Mouse (Mus musculus) adrenal gland, adult 2 months (tissue): Measurements from ENCODE around the gene Rhox10. TPM values are rescaled to one million over a fixed set of nuclear protein-coding genes. Genes with fewer than 3 reads are reported as not detected.
"Not testable (repeated sequence)": the region's sequence is repeated elsewhere in the genome, so short reads cannot be mapped to it uniquely, and the experiment has no call there.

Experiments
- DNase-seq: peaks from one replicate; pipeline ENCODE4 v3.0.0; 2021
- long read RNA-seq: library from polyadenylated mRNA; stranded (forward); transcript quantifications from one replicate; pipeline ENCODE4 v2.0.0, GENCODE M21; 2021
- polyA plus RNA-seq: library from polyadenylated mRNA; depleted of rRNA; stranded (reverse); fragments of >200 nt; gene quantifications from 2 replicates; pipeline ENCODE4 v1.2.3, GENCODE M21; 2012; rRNA removed
- total RNA-seq, 2 experiments: library from RNA; stranded (reverse); gene quantifications; 2 replicates each; pipeline ENCODE4 v1.2.3; 2021

Rhox10 gene
- total RNA-seq (not detected), polyA plus RNA-seq (not detected in 2 replicates)
- long read RNA-seq = 0 reads

DNA sequence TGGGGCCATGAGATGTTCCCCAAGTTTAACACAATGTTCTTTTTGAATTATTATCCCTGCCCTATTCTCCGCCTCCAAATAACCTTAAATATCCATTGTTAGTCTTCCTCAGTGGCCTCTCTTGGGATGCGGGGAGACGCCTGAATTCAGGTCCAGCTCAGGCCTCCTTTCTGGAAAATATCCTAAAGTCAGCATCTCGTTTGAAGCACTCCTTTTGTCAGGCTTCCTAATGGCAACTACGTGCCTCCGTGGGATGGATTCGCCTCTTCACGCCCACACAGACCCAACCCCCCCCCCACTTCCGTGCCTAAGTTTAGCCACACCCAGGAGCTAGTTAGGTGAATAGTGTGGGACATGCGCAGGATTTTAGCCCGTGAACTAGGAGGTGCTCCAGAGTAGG, at the start of gene Rhox10:
TSS of gene Rhox10 (plus strand) at position 301 of the 400 bp plus-strand sequence.
- no peak for DNase-seq

DNA sequence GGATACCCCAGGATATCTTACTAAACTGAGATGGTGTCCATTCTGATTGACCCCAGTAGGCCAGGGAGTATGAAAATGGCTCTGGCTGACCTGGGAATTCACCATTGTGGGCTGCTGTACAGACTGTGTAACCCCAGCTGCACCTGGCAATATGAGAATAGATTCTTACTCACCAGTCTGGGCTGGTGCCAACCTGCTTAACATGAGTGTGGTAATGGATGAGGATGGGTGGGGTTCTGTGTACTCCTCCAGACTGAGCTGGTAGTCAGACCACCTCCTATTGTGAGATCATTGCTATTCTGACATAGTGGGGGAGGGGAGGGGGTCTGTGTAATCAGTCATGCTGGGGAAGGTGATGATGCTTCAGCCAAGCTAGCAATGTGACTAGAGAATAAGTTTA, 47.7 kb upstream of the Rhox10 start, which contains the start of gene Btg1-ps1:
TSS of gene Btg1-ps1 (minus strand) at position 219 of the 400 bp plus-strand sequence.
- DNase-seq = not testable (repeated sequence)

DNA sequence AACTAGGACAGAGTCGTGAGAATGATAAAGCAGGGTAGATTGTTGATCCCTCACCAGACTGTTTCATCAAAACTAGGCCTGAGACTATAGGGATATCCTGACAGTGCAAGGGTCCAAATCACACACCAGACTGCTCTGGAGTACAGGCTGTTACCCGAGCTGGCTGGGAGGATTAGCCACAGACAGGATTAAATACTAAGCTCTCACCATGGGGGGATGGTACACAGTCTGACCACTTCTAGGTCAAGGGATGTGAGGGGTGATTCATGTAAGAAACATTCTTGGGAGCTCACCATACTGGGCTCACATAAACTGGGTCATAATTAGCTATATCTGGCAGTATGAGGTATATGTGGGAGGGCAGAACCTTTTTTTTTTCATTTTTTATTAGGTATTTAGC, 32.4 kb upstream of the Rhox10 start:
- no peak for DNase-seq

DNA sequence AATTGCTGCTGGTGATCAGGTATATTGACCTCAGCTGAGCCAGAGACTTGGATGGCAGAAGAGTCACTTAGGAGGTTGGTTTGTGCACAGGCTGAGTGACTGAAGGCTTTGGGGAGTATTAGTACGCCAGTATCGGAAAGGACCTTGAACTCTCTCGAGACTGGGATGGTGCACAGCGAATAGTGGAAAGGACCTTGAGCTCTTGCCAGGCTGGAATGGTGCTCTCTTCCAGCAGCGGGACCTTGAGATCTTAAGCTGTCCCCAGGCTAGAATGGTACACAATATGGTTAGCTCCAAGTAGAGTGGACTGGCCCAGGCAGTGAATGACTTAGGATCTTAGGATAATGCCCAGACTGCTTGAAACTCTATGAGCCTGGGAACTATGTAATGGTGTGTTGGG, 26.6 kb upstream of the Rhox10 start:
- peak; percentile 54 for DNase-seq

DNA sequence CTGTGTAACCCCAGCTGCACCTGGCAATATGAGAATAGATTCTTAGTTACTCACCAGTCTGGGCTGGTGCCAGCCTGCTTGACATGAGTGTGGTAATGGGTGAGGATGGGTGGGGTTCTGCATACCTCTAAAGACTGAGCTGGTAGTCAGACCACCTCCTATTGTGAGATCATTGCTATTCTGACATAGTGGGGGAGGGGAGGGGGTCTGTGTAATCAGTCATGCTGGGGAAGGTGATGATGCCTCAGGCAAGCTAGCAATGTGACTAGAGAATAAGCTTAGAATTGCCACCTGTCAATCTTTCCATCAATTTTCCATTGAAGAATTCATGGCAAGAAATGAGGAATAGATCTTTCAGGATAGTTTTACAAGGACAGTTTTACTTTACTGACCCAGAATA, 23.3 kb upstream of the Rhox10 start, which contains the start of gene Btg1-ps2:
TSS of gene Btg1-ps2 (minus strand) at position 101 of the 400 bp plus-strand sequence.
- DNase-seq = not testable (repeated sequence)

DNA sequence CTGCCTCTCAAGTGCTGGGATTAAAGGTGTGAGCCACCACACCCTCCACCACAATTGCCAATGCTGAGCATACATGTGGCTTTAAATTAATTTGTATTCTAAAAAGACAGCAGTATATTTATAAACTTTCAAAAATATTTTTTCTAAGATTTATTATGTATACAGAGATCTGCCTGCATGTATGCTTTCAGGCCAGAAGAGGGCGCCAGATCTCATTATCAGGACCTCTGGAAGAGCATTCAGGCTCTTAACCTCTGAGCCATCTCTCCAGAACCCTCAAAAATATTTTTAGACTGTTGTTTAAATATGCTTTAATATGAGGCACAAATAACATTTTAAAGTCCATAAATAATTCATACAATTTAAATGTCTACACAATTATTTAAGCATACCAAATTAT, 4.7 kb upstream of the Rhox10 start:
- no peak for DNase-seq

DNA sequence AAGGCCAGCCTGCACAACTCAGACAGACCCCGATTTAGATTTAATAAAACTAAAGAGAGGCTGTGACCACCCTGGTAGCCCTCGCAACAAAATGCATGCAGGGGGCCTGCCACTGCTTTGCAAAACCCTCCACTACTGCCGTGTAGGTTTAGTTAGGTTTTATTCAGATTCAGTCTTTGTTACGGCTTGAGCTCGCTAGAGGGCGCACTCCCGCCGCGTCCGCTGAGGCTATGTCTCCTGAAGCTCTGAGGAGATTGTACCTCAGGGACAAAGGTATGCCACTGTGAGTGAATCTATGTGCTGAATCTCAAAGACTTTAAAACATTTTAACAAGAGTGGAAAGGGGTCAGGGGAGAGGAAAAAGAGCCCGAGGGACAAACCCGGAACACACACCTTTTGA, 18.0 kb downstream of the Rhox10 start:
- DNase-seq = peak; percentile 52

DNA sequence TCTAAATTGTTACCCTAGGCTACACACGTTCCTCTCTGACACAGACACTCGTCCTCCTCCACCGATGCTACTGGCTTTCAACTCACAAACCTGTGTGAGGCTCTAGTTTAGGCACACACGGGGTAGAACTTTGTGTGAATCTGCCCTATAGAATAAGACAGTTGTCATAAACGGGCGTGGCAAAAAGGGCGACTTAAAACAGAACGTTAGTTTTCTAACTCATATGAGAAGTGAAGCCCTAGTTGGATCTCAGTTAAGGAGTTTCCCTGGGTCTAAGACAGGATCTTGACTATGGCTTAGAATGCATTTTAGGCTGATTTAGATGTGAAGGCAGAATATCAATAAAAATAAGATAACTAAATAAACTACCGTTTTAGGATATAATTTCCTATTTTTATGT, 18.8 kb downstream of the Rhox10 start, which contains the start of gene Rhox11:
TSS of gene Rhox11 (minus strand) at position 101 of the 400 bp plus-strand sequence.
- DNase-seq = no peak

DNA sequence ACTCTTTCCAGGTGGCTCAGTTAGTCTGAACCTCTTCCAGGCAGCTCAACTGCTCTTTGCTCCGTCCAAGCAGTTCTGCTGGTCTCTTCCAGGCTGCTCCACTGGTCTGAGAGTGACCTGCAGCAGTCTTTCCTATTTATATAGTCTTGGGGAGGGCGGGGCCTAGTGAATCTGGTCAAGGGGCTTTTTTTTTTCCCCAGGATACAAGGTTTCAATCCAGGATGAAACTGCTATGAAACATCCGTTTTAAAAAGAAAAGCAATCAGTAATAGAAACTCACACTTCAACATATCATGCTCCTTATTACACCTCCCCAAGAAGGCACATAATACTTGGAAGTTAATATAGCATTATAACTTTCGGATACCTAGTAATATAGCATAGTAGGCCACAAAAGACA, 44.5 kb downstream of the Rhox10 start, which contains the start of gene Rhox12:
TSS of gene Rhox12 (minus strand) at position 101 of the 400 bp plus-strand sequence.
- no peak for DNase-seq

DNA sequence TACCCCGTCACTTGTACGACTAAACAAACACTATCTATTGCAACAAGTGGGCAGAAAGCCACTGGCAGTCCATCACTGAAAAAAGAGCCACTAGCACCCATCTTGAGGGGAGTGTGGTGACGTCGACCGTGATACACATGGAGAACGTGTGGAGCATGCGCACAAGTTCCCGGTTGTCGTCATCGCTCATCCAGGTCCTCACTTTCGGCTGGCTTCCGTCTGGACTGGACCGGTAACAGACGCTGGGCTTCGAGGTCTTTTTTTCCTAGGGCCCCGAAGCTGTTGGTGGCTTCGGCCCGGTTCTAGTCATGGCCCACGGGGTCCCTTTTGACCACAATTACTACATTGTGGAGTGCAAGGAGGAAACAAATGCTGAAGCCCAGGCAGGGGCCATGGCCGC, 54.7 kb downstream of the Rhox10 start, which contains the start of gene Rhox13:
TSS of gene Rhox13 (plus strand) at position 238 of the 400 bp plus-strand sequence.
- no peak for DNase-seq

Other genes starting within 250 kb of the Rhox10 start
- gene Rhox6, start 239.6 kb upstream of the Rhox10 start, total RNA-seq = not detected
- gene Rhox6, start 239.6 kb upstream of the Rhox10 start, polyA plus RNA-seq = not detected in 2 replicates
- not detected for gene Rhox7a, start 234.8 kb upstream of the Rhox10 start, total RNA-seq
- not detected in 2 replicates for gene Rhox7a, start 234.8 kb upstream of the Rhox10 start, polyA plus RNA-seq
- not detected for gene Rhox8, start 187.5 kb upstream of the Rhox10 start, total RNA-seq
- gene Rhox8, start 187.5 kb upstream of the Rhox10 start, polyA plus RNA-seq = not detected in 2 replicates
- not detected for gene Rhox7b, start 169.2 kb upstream of the Rhox10 start, total RNA-seq
- not detected in 2 replicates for gene Rhox7b, start 169.2 kb upstream of the Rhox10 start, polyA plus RNA-seq
- not detected for gene Rhox9, start 164.7 kb upstream of the Rhox10 start, total RNA-seq
- gene Rhox9, start 164.7 kb upstream of the Rhox10 start, polyA plus RNA-seq = not detected in 2 replicates
- not detected for gene Btg1-ps1, start 47.7 kb upstream of the Rhox10 start, total RNA-seq
- gene Btg1-ps1, start 47.7 kb upstream of the Rhox10 start, polyA plus RNA-seq = not detected in 2 replicates
- gene Btg1-ps2, start 23.4 kb upstream of the Rhox10 start, total RNA-seq = not detected
- 0.51 TPM in 1 of 2 replicates, not detected in the other for gene Btg1-ps2, start 23.4 kb upstream of the Rhox10 start, polyA plus RNA-seq
- gene Rhox11, start 18.7 kb downstream of the Rhox10 start, total RNA-seq = not detected
- not detected in 2 replicates for gene Rhox11, start 18.7 kb downstream of the Rhox10 start, polyA plus RNA-seq
- gene Rhox12, start 44.4 kb downstream of the Rhox10 start, total RNA-seq = not detected
- gene Rhox12, start 44.4 kb downstream of the Rhox10 start, polyA plus RNA-seq = not detected in 2 replicates
- not detected for gene Rhox13, start 54.7 kb downstream of the Rhox10 start, total RNA-seq
- gene Rhox13, start 54.7 kb downstream of the Rhox10 start, polyA plus RNA-seq = not detected in 2 replicates
- gene Zbtb33, start 123.3 kb downstream of the Rhox10 start, total RNA-seq = 10 to 100 TPM; 24.7 to 37.7 TPM
- gene Zbtb33, start 123.3 kb downstream of the Rhox10 start, polyA plus RNA-seq = 1.5 and 1.9 TPM in 2 replicates
- gene Tmem255a, start 186.0 kb downstream of the Rhox10 start, total RNA-seq = 10 to 100 TPM; 22.3 to 32.6 TPM
- gene Tmem255a, start 186.0 kb downstream of the Rhox10 start, polyA plus RNA-seq = 9.1 and 16.4 TPM in 2 replicates
- gene Atp1b4, start 249.7 kb downstream of the Rhox10 start, total RNA-seq = not detected
- gene Atp1b4, start 249.7 kb downstream of the Rhox10 start, polyA plus RNA-seq = not detected in 2 replicates